Mouse (Mus musculus) limb, embryonic 14.5 days (tissue): ENCODE results near the gene Hcn4. TPM values are rescaled to one million over a fixed set of nuclear protein-coding genes. Genes with fewer than 3 reads are reported as not detected.

ENCODE experiments used
- ATAC-seq: fragments of 200-750 bp; cut with Nextera tagmentation; 2 replicates; pipeline ENCODE4 v1.8.0; 2017; ENCODE audit warnings: low read depth, moderate number of reproducible peaks, moderate TSS enrichment; ENCODE audit not compliant: low FRiP score
- DNase-seq: peaks from one replicate; pipeline ENCODE4 v3.0.0-alpha.2; 2015; ENCODE audit warnings: low spot score
- H3K27ac ChIP-seq: fragments of 300-500 bp; sonication (generic); replicated peaks from 2 replicates; pipeline ENCODE4 v1.5.1; 2014; ENCODE audit warnings: low read depth, mild to moderate bottlenecking, low read length, moderate library complexity, mixed read lengths
- H3K27me3 ChIP-seq: fragments of 300-500 bp; sonication (generic); 2 replicates; pipeline ENCODE4 v1.6.1; 2014; ENCODE audit warnings: low read length, mixed read lengths; ENCODE audit not compliant: control insufficient read depth, insufficient read depth
- H3K36me3 ChIP-seq: fragments of 300-500 bp; sonication (generic); 2 replicates; pipeline ENCODE4 v1.6.1; 2014; ENCODE audit warnings: mild to moderate bottlenecking, low read length, moderate library complexity, mixed read lengths; ENCODE audit not compliant: control insufficient read depth, insufficient read depth
- H3K4me1 ChIP-seq: fragments of 300-500 bp; sonication (generic); 2 replicates; pipeline ENCODE4 v1.6.1; 2014; ENCODE audit warnings: antibody characterized with exemption, low read length, mixed read lengths; ENCODE audit not compliant: control insufficient read depth, insufficient read depth
- H3K4me2 ChIP-seq: fragments of 300-500 bp; sonication (generic); replicated peaks from 2 replicates; pipeline ENCODE4 v1.6.1; 2014; ENCODE audit warnings: low read depth, mild to moderate bottlenecking, low read length, moderate library complexity; ENCODE audit not compliant: severe bottlenecking
- H3K4me3 ChIP-seq: fragments of 300-500 bp; sonication (generic); replicated peaks from 2 replicates; pipeline ENCODE4 v1.5.1; 2014; ENCODE audit warnings: low read length
- H3K9ac ChIP-seq: fragments of 300-500 bp; sonication (generic); 2 replicates; pipeline ENCODE4 v1.6.1; 2014; ENCODE audit warnings: mild to moderate bottlenecking, low read depth, low read length, moderate library complexity; ENCODE audit not compliant: severe bottlenecking
- H3K9me3 ChIP-seq: fragments of 300-500 bp; sonication (generic); 2 replicates; pipeline ENCODE4 v1.6.1; 2016; ENCODE audit warnings: low read length; ENCODE audit not compliant: control insufficient read depth
- POLR2A ChIP-seq: fragments of 200-500 bp; IDR thresholded peaks from 2 replicates; pipeline ENCODE4 v1.8.0; 2012; ENCODE audit warnings: inconsistent platforms, mild to moderate bottlenecking, moderate library complexity, borderline replicate concordance; ENCODE audit not compliant: insufficient read depth, insufficient read length; ENCODE audit errors: extremely low read depth
- WGBS: fragments of 180-500 bp; shearing (Covaris S2); extraction: QIAGEN DNeasy Blood & Tissue Kit; methylation state at CpG from one replicate; pipeline ENCODE4 v1.1.7; 2014; 5-methylcytosine and 5-hydroxymethylcytosine counted together
- polyA plus RNA-seq, 2 experiments: library from polyadenylated mRNA; depleted of rRNA in 1 of 2; stranded (reverse) in 1 of 2; unstranded in 1 of 2; fragments of >200 nt; fragmentation: Nextera tagmentation in 1 of 2; extraction: Ambion mirVana in 1 of 2; gene quantifications; 2 replicates each; pipeline versions ENCODE4 v1.2.1 to v1.2.3; 2012 to 2014

Hcn4 gene
- polyA plus RNA-seq, 2 experiments: 0.25 to 1.2 TPM

- ATAC-seq: no peak
- Histone ChIP-seq H3K4me1 (no peaks in the 10 kb centered on the region), H3K9me3 (no peaks in the 10 kb centered on the region), H3K9ac (no peak overlapping the region), H3K27ac (no peak overlapping the region), H3K4me2 (no peak overlapping the region), H3K27me3 (peaks cover 5% of the 10 kb centered on the region; the same call in 1 of the 2 replicates), H3K36me3 (no peaks in the 10 kb centered on the region), H3K4me3 (no peak overlapping the region)
- no peak for TF ChIP-seq POLR2A
- no peak for DNase-seq
- WGBS: 53% methylated on average over 9 of the region's 9 CpGs
These were observed 6.8 kb upstream of the Hcn4 start for GRCm38 (mm10) chr9:58816458-58816857.

GRCm38 (mm10) chr9:58817676-58818075 is 5.5 kb upstream of the Hcn4 start:
- ATAC-seq (no peak), DNase-seq (no peak)
- Histone ChIP-seq H3K9ac (no peak overlapping the region), H3K4me1 (no peaks in the 10 kb centered on the region), H3K27me3 (peaks cover 5% of the 10 kb centered on the region; the same call in 1 of the 2 replicates), H3K27ac (no peak overlapping the region), H3K9me3 (no peaks in the 10 kb centered on the region), H3K36me3 (no peaks in the 10 kb centered on the region), H3K4me2 (no peak overlapping the region), H3K4me3 (no peak overlapping the region)
- no peak for TF ChIP-seq POLR2A
- WGBS: 31% methylated on average over 3 of the region's 3 CpGs

GRCm38 (mm10) chr9:58822431-58823091 is 651 bp upstream of the Hcn4 start:
- Histone ChIP-seq H3K9ac (peak overlapping the region; percentile 41), H3K9me3 (no peaks in the 10 kb centered on the region), H3K27ac (no peak overlapping the region), H3K4me3 (peak overlapping the region; percentile 72), H3K27me3 (peaks cover 27% of the 10 kb centered on the region), H3K4me2 (peak overlapping the region; percentile 99), H3K36me3 (no peaks in the 10 kb centered on the region), H3K4me1 (peaks cover 6% of the 10 kb centered on the region; the same call in 1 of the 2 replicates)
- WGBS: under 1% methylated on average over 44 of the region's 62 CpGs
- ATAC-seq (peak; percentile 88), DNase-seq (peak; percentile 74)
- no peak for TF ChIP-seq POLR2A

GRCm38 (mm10) chr9:58823918-58824215 is 655 bp downstream of the Hcn4 start:
- Histone ChIP-seq H3K36me3 (no peaks in the 10 kb centered on the region), H3K4me1 (peaks cover 6% of the 10 kb centered on the region; the same call in 1 of the 2 replicates), H3K4me2 (peak overlapping the region; percentile 99), H3K4me3 (peak overlapping the region; percentile 72), H3K27ac (no peak overlapping the region), H3K9ac (peak overlapping the region; percentile 41), H3K27me3 (peaks cover 27% of the 10 kb centered on the region), H3K9me3 (no peaks in the 10 kb centered on the region)
- no peak for ATAC-seq
- 1% methylated on average over 20 of the region's 35 CpGs for WGBS
- DNase-seq: no peak
- TF ChIP-seq POLR2A: no peak

- DNase-seq (no peak), ATAC-seq (no peak)
- Histone ChIP-seq H3K9me3 (no peaks in the 10 kb centered on the region), H3K27ac (no peak overlapping the region), H3K27me3 (peaks cover 7% of the 10 kb centered on the region), H3K4me1 (no peaks in the 10 kb centered on the region), H3K4me2 (no peak overlapping the region), H3K9ac (no peak overlapping the region), H3K36me3 (no peaks in the 10 kb centered on the region), H3K4me3 (no peak overlapping the region)
- no peak for TF ChIP-seq POLR2A
- WGBS: 58% methylated on average over 4 of the region's 4 CpGs
These were observed 6.4 kb downstream of the Hcn4 start for GRCm38 (mm10) chr9:58829627-58830026.
